Mouse (Mus musculus) heart, embryonic 12.5 days (tissue): ENCODE data around the gene Cyb561d1. TPM values are rescaled to one million over a fixed set of nuclear protein-coding genes. Genes with fewer than 3 reads are reported as not detected.

ENCODE experiments used
- ATAC-seq: fragments of 200-750 bp; cut with Nextera tagmentation; 2 replicates; pipeline ENCODE4 v1.8.0; 2017; ENCODE audit warnings: moderate TSS enrichment, moderate library complexity; ENCODE audit not compliant: insufficient number of reproducible peaks, low FRiP score
- H3K27ac ChIP-seq: fragments of 300-500 bp; sonication (generic); 2 replicates; pipeline ENCODE4 v1.5.1; 2016; ENCODE audit warnings: mild to moderate bottlenecking, moderate library complexity; ENCODE audit not compliant: poor library complexity, severe bottlenecking
- H3K27me3 ChIP-seq: fragments of 300-500 bp; sonication (generic); replicated peaks from 2 replicates; pipeline ENCODE4 v1.6.1; 2016; ENCODE audit warnings: mild to moderate bottlenecking, moderate library complexity
- H3K36me3 ChIP-seq: fragments of 300-500 bp; sonication (generic); 2 replicates; pipeline ENCODE4 v1.6.1; 2016; ENCODE audit warnings: mild to moderate bottlenecking, moderate library complexity
- H3K4me1 ChIP-seq: fragments of 300-500 bp; sonication (generic); replicated peaks from 2 replicates; pipeline ENCODE4 v1.6.1; 2016; ENCODE audit warnings: mild to moderate bottlenecking
- H3K4me2 ChIP-seq: fragments of 300-500 bp; sonication (generic); 2 replicates; pipeline ENCODE4 v1.6.1; 2016; ENCODE audit warnings: mild to moderate bottlenecking, moderate library complexity
- H3K4me3 ChIP-seq: fragments of 300-500 bp; sonication (generic); 2 replicates; pipeline ENCODE4 v1.5.1; 2016; ENCODE audit warnings: mild to moderate bottlenecking
- H3K9ac ChIP-seq: fragments of 300-500 bp; sonication (generic); 2 replicates; pipeline ENCODE4 v1.6.1; 2016; ENCODE audit warnings: mild to moderate bottlenecking, moderate library complexity
- H3K9me3 ChIP-seq: fragments of 300-500 bp; sonication (generic); replicated peaks from 2 replicates; pipeline ENCODE4 v1.6.1; 2016; ENCODE audit warnings: mild to moderate bottlenecking, moderate library complexity
- WGBS: fragments of 180-500 bp; shearing (Covaris S2); methylation state at CpG from one replicate; pipeline ENCODE4 v1.1.7; 2016; 5-methylcytosine and 5-hydroxymethylcytosine counted together
- polyA plus RNA-seq: library from polyadenylated mRNA; unstranded; fragments of >200 nt; fragmentation: Nextera tagmentation; extraction: Ambion mirVana; gene quantifications from 2 replicates; pipeline ENCODE4 v1.2.1, GENCODE M21; 2016

Cyb561d1 gene
- polyA plus RNA-seq, 1 experiment from 2014 or later = 3.7 TPM

GRCm38 (mm10) chr3:108185460-108186097, 15.4 kb downstream of the Cyb561d1 start:
- Histone ChIP-seq H3K36me3 (0 out of 2 replicates have a peak, but pooled peaks cover 3% of the 10 kb centered on the region), H3K9ac (peak overlapping the region; percentile 93), H3K27ac (no peak overlapping the region), H3K4me3 (peak overlapping the region; percentile 96), H3K4me2 (peak overlapping the region; percentile 100), H3K27me3 (peaks cover 28% of the 10 kb centered on the region), H3K4me1 (peaks cover 23% of the 10 kb centered on the region), H3K9me3 (no peaks in the 10 kb centered on the region)
- 3% methylated on average over 16 of the region's 16 CpGs for WGBS
- no peak for ATAC-seq

GRCm38 (mm10) chr3:108184742-108185141, 16.3 kb downstream of the Cyb561d1 start:
- Histone ChIP-seq H3K4me2 (no peak overlapping the region), H3K4me3 (no peak overlapping the region), H3K36me3 (0 out of 2 replicates have a peak, but pooled peaks cover 3% of the 10 kb centered on the region), H3K4me1 (peaks cover 17% of the 10 kb centered on the region), H3K9ac (no peak overlapping the region), H3K9me3 (no peaks in the 10 kb centered on the region), H3K27ac (no peak overlapping the region), H3K27me3 (peaks cover 28% of the 10 kb centered on the region)
- no peak for ATAC-seq
- WGBS = 56% methylated on average over 3 of the region's 3 CpGs

GRCm38 (mm10) chr3:108180514-108180913, 20.5 kb downstream of the Cyb561d1 start:
- 51% methylated on average over 2 of the region's 2 CpGs for WGBS
- H3K36me3 ChIP-seq = no peaks in the 10 kb centered on the region
- no peak overlapping the region for H3K9ac ChIP-seq
- no peak overlapping the region for H3K4me3 ChIP-seq
- H3K4me1 ChIP-seq = 0 out of 2 replicates have a peak, but pooled peaks cover 2% of the 10 kb centered on the region
- peaks cover 15% of the 10 kb centered on the region for H3K27me3 ChIP-seq
- no peak for ATAC-seq
- no peaks in the 10 kb centered on the region for H3K9me3 ChIP-seq
- H3K4me2 ChIP-seq = no peak overlapping the region
- H3K27ac ChIP-seq = no peak overlapping the region

GRCm38 (mm10) chr3:108178756-108179715, 22.0 kb downstream of the Cyb561d1 start:
- Histone ChIP-seq H3K36me3 (no peaks in the 10 kb centered on the region), H3K9me3 (no peaks in the 10 kb centered on the region), H3K4me3 (no peak overlapping the region), H3K27ac (no peak overlapping the region), H3K27me3 (peaks cover 20% of the 10 kb centered on the region; the same call in 1 of the 2 replicates), H3K9ac (no peak overlapping the region), H3K4me1 (peaks cover 10% of the 10 kb centered on the region), H3K4me2 (no peak overlapping the region)
- ATAC-seq = no peak
- WGBS = 76% methylated on average over 7 of the region's 7 CpGs

GRCm38 (mm10) chr3:108174672-108175531, 26.1 kb downstream of the Cyb561d1 start:
- ATAC-seq = no peak
- Histone ChIP-seq H3K4me1 (peaks cover 10% of the 10 kb centered on the region), H3K4me2 (peak overlapping the region; percentile 38), H3K9ac (peak overlapping the region; percentile 56; the same call in 1 of the 2 replicates), H3K36me3 (no peaks in the 10 kb centered on the region), H3K4me3 (0 out of 2 replicates have a peak overlapping the region, but pooled peaks have one; percentile 3), H3K9me3 (no peaks in the 10 kb centered on the region), H3K27me3 (peaks cover 18% of the 10 kb centered on the region; the same call in 1 of the 2 replicates), H3K27ac (no peak overlapping the region)
- 21% methylated on average over 14 of the region's 14 CpGs for WGBS

- Histone ChIP-seq H3K9me3 (no peaks in the 10 kb centered on the region), H3K4me3 (no peak overlapping the region), H3K27ac (no peak overlapping the region), H3K27me3 (peaks cover 21% of the 10 kb centered on the region; the same call in 1 of the 2 replicates), H3K36me3 (no peaks in the 10 kb centered on the region), H3K4me2 (no peak overlapping the region), H3K4me1 (peaks cover 5% of the 10 kb centered on the region), H3K9ac (no peak overlapping the region)
- ATAC-seq = no peak
- 40% methylated on average over 3 of the region's 3 CpGs for WGBS
Measured at GRCm38 (mm10) chr3:108169199-108169598, 31.8 kb downstream of the Cyb561d1 start.

GRCm38 (mm10) chr3:108167499-108167898, 33.5 kb downstream of the Cyb561d1 start:
- ATAC-seq = no peak
- Histone ChIP-seq H3K4me3 (no peak overlapping the region), H3K4me2 (no peak overlapping the region), H3K9me3 (no peaks in the 10 kb centered on the region), H3K27me3 (peaks cover 19% of the 10 kb centered on the region; the same call in 1 of the 2 replicates), H3K36me3 (no peaks in the 10 kb centered on the region), H3K9ac (no peak overlapping the region), H3K4me1 (peaks cover 5% of the 10 kb centered on the region), H3K27ac (no peak overlapping the region)
- 56% methylated on average over 14 of the region's 14 CpGs for WGBS

- Histone ChIP-seq H3K27me3 (peaks cover 19% of the 10 kb centered on the region; the same call in 1 of the 2 replicates), H3K4me1 (peaks cover 5% of the 10 kb centered on the region), H3K27ac (no peak overlapping the region), H3K9ac (0 out of 2 replicates have a peak overlapping the region, but pooled peaks have one; percentile 25), H3K4me3 (no peak overlapping the region), H3K36me3 (no peaks in the 10 kb centered on the region), H3K4me2 (no peak overlapping the region), H3K9me3 (no peaks in the 10 kb centered on the region)
- ATAC-seq = no peak
- 28% methylated on average over 10 of the region's 11 CpGs for WGBS
Measured at GRCm38 (mm10) chr3:108166486-108167211, 34.4 kb downstream of the Cyb561d1 start.

- Histone ChIP-seq H3K9ac (0 out of 2 replicates have a peak overlapping the region, but pooled peaks have one; percentile 25), H3K9me3 (no peaks in the 10 kb centered on the region), H3K4me1 (peaks cover 5% of the 10 kb centered on the region), H3K36me3 (no peaks in the 10 kb centered on the region), H3K27me3 (peaks cover 19% of the 10 kb centered on the region; the same call in 1 of the 2 replicates), H3K4me2 (no peak overlapping the region), H3K27ac (no peak overlapping the region), H3K4me3 (no peak overlapping the region)
- 55% methylated on average over 10 of the region's 10 CpGs for WGBS
- ATAC-seq = no peak
Measured at GRCm38 (mm10) chr3:108165532-108166315, 35.3 kb downstream of the Cyb561d1 start.
